Mouse (Mus musculus): ENCODE measurements at regions not wholly inside any gene's neighbourhood (a gene's known extent, or its start where the extent isn't known, plus 50 kb on each side); places are given as distances from the start of the nearest gene placed in this dataset.

GRCm38 (mm10) chr13:70903831-70904230 lies 62.2 kb upstream of the Adamts16 start:
- DNase-seq (ENCODE audit: low spot score in 2 of 2) = no peak

- no peak for DNase-seq (ENCODE audit: low spot score in 2 of 2)
These were observed 61.5 kb upstream of the Adamts16 start for GRCm38 (mm10) chr13:70903150-70903549.

- DNase-seq (ENCODE audit: low spot score in 2 of 2) = no peak
These were observed 61.1 kb upstream of the Adamts16 start for GRCm38 (mm10) chr13:70902727-70903126.

- DNase-seq (ENCODE audit: low spot score in 2 of 2) = no peak
These were observed 50.0 kb upstream of the Adamts16 start for GRCm38 (mm10) chr13:70891634-70892033.

Small RNA genes lying in the stretch of these regions (microRNA-seq; reads per million reads assigned to microRNA genes)
- gene Mir466f-4 = 0 reads per million in 2 experiments
